Mouse (Mus musculus) heart, embryonic 13.5 days (tissue): ENCODE results near the gene Ubap2. TPM values are rescaled to one million over a fixed set of nuclear protein-coding genes. Genes with fewer than 3 reads are reported as not detected.

ENCODE experiments used
- ATAC-seq: fragments of 200-750 bp; cut with Nextera tagmentation; 2 replicates; pipeline ENCODE4 v1.8.0; 2017; ENCODE audit warnings: moderate TSS enrichment; ENCODE audit not compliant: insufficient number of reproducible peaks, low FRiP score, low TSS enrichment; ENCODE audit errors: extremely low read depth
- H3K27ac ChIP-seq: fragments of 300-500 bp; sonication (generic); replicated peaks from 2 replicates; pipeline ENCODE4 v1.5.1; 2015; ENCODE audit warnings: moderate library complexity, mild to moderate bottlenecking, inconsistent platforms
- H3K27me3 ChIP-seq: fragments of 300-500 bp; sonication (generic); replicated peaks from 2 replicates; pipeline ENCODE4 v1.6.1; 2015; ENCODE audit warnings: mild to moderate bottlenecking, inconsistent platforms
- H3K36me3 ChIP-seq: fragments of 300-500 bp; sonication (generic); 2 replicates; pipeline ENCODE4 v1.6.1; 2015; ENCODE audit warnings: mild to moderate bottlenecking, inconsistent platforms
- H3K4me1 ChIP-seq: fragments of 300-500 bp; sonication (generic); 2 replicates; pipeline ENCODE4 v1.6.1; 2015; ENCODE audit warnings: inconsistent platforms
- H3K4me2 ChIP-seq: fragments of 300-500 bp; sonication (generic); 2 replicates; pipeline ENCODE4 v1.6.1; 2015; ENCODE audit warnings: inconsistent platforms, mild to moderate bottlenecking, moderate library complexity
- H3K4me3 ChIP-seq: fragments of 300-500 bp; sonication (generic); 2 replicates; pipeline ENCODE4 v1.5.1; 2015; ENCODE audit warnings: moderate library complexity, mild to moderate bottlenecking, inconsistent platforms
- H3K9ac ChIP-seq: fragments of 300-500 bp; sonication (generic); 2 replicates; pipeline ENCODE4 v1.6.1; 2015; ENCODE audit warnings: inconsistent platforms, mild to moderate bottlenecking, moderate library complexity
- H3K9me3 ChIP-seq: fragments of 300-500 bp; sonication (generic); 2 replicates; pipeline ENCODE4 v1.6.1; 2016; ENCODE audit warnings: inconsistent platforms
- WGBS: fragments of 180-500 bp; shearing (Covaris S2); methylation state at CpG from one replicate; pipeline ENCODE4 v1.1.7; 2015; ENCODE audit warnings: mixed read lengths; 5-methylcytosine and 5-hydroxymethylcytosine counted together
- polyA plus RNA-seq: library from polyadenylated mRNA; unstranded; fragments of >200 nt; fragmentation: Nextera tagmentation; extraction: Ambion mirVana; gene quantifications from 2 replicates; pipeline ENCODE4 v1.2.1, GENCODE M21; 2015

Gene Ubap2
- polyA plus RNA-seq, 1 experiment from 2014 or later: 51.5 TPM

- Histone ChIP-seq H3K4me3 (no peak overlapping the region), H3K4me2 (no peak overlapping the region), H3K4me1 (peaks cover 22% of the 10 kb centered on the region), H3K36me3 (no peaks in the 10 kb centered on the region), H3K27me3 (no peaks in the 10 kb centered on the region), H3K9ac (no peak overlapping the region), H3K9me3 (no peaks in the 10 kb centered on the region), H3K27ac (no peak overlapping the region)
- no peak for ATAC-seq
- WGBS: 94% methylated on average over 1 of the region's 1 CpGs
These were observed 116.7 kb downstream of the Ubap2 start for GRCm38 (mm10) chr4:41158251-41158650.

- 78% methylated on average over 9 of the region's 9 CpGs for WGBS
- H3K27ac ChIP-seq: no peak overlapping the region
- H3K4me3 ChIP-seq: no peak overlapping the region
- no peak for ATAC-seq
- no peaks in the 10 kb centered on the region for H3K27me3 ChIP-seq
- H3K4me2 ChIP-seq: no peak overlapping the region
- no peak overlapping the region for H3K9ac ChIP-seq
- H3K4me1 ChIP-seq: peaks cover 22% of the 10 kb centered on the region
- H3K9me3 ChIP-seq: no peaks in the 10 kb centered on the region
- H3K36me3 ChIP-seq: no peaks in the 10 kb centered on the region
These were observed 118.0 kb downstream of the Ubap2 start for GRCm38 (mm10) chr4:41156961-41157360.

GRCm38 (mm10) chr4:41153146-41153545 lies 121.8 kb downstream of the Ubap2 start:
- Histone ChIP-seq H3K4me3 (no peak overlapping the region), H3K4me2 (no peak overlapping the region), H3K27ac (no peak overlapping the region), H3K9me3 (no peaks in the 10 kb centered on the region), H3K27me3 (no peaks in the 10 kb centered on the region), H3K9ac (no peak overlapping the region), H3K4me1 (peaks cover 19% of the 10 kb centered on the region), H3K36me3 (peaks cover 16% of the 10 kb centered on the region)
- 80% methylated on average over 3 of the region's 3 CpGs for whole genome bisulfite sequencing
- no peak for ATAC-seq

- Histone ChIP-seq H3K4me3 (no peak overlapping the region), H3K9ac (no peak overlapping the region), H3K27me3 (no peaks in the 10 kb centered on the region), H3K9me3 (no peaks in the 10 kb centered on the region), H3K4me1 (0 out of 2 replicates have a peak, but pooled peaks cover 11% of the 10 kb centered on the region), H3K27ac (no peak overlapping the region), H3K4me2 (no peak overlapping the region), H3K36me3 (peaks cover 18% of the 10 kb centered on the region)
- no peak for ATAC-seq
- WGBS: 92% methylated on average over 7 of the region's 7 CpGs
These were observed 123.8 kb downstream of the Ubap2 start for GRCm38 (mm10) chr4:41151186-41151585.

GRCm38 (mm10) chr4:41149891-41150290 lies 125.1 kb downstream of the Ubap2 start:
- H3K9ac ChIP-seq: no peak overlapping the region
- no peak overlapping the region for H3K27ac ChIP-seq
- no peak overlapping the region for H3K4me3 ChIP-seq
- H3K27me3 ChIP-seq: no peaks in the 10 kb centered on the region
- H3K36me3 ChIP-seq: peaks cover 22% of the 10 kb centered on the region
- H3K4me1 ChIP-seq: 0 out of 2 replicates have a peak, but pooled peaks cover 7% of the 10 kb centered on the region
- 85% methylated on average over 3 of the region's 3 CpGs for WGBS
- no peaks in the 10 kb centered on the region for H3K9me3 ChIP-seq
- ATAC-seq: no peak
- no peak overlapping the region for H3K4me2 ChIP-seq

Other genes starting within 250 kb of the Ubap2 start
- gene Aqp7, start 227.0 kb downstream of the Ubap2 start, polyA plus RNA-seq: not detected in 2 replicates
- 0.87 and 1.2 TPM in 2 replicates for gene Aqp3, start 177.0 kb downstream of the Ubap2 start, polyA plus RNA-seq
- gene Nol6, start 150.7 kb downstream of the Ubap2 start, polyA plus RNA-seq: 15.7 and 18.2 TPM in 2 replicates
- 73.3 and 75.3 TPM in 2 replicates for gene Ube2r2, start 139.4 kb downstream of the Ubap2 start, polyA plus RNA-seq
- gene Dcaf12, start 39.7 kb upstream of the Ubap2 start, polyA plus RNA-seq: 41.9 TPM in 2 replicates
- gene Ubap1, start 73.9 kb upstream of the Ubap2 start, polyA plus RNA-seq: 40.1 and 46.2 TPM in 2 replicates
- gene Kif24, start 189.7 kb upstream of the Ubap2 start, polyA plus RNA-seq: 3.4 and 4.2 TPM in 2 replicates
- gene Nudt2, start 190.0 kb upstream of the Ubap2 start, polyA plus RNA-seq: 39.6 and 43.1 TPM in 2 replicates
- 2.0 and 2.2 TPM in 2 replicates for gene AI464131, start 227.9 kb upstream of the Ubap2 start, polyA plus RNA-seq
- gene 1110017D15Rik, start 242.2 kb upstream of the Ubap2 start, polyA plus RNA-seq: 0.44 TPM in 1 of 2 replicates, not detected in the other